Mouse (Mus musculus) adrenal gland (tissue): ENCODE measurements around the gene Sema4a.
"Not testable (repeated sequence)": the region's sequence is repeated elsewhere in the genome, so short reads cannot be mapped to it uniquely, and the experiment has no call there.

Experiments
- intact Hi-C: fragments of 180-260 bp; cut with DNase I; formaldehyde crosslinking; loops from one replicate; pipeline ENCODE4 v1.15.1; 2025

Sema4a gene

DNA sequence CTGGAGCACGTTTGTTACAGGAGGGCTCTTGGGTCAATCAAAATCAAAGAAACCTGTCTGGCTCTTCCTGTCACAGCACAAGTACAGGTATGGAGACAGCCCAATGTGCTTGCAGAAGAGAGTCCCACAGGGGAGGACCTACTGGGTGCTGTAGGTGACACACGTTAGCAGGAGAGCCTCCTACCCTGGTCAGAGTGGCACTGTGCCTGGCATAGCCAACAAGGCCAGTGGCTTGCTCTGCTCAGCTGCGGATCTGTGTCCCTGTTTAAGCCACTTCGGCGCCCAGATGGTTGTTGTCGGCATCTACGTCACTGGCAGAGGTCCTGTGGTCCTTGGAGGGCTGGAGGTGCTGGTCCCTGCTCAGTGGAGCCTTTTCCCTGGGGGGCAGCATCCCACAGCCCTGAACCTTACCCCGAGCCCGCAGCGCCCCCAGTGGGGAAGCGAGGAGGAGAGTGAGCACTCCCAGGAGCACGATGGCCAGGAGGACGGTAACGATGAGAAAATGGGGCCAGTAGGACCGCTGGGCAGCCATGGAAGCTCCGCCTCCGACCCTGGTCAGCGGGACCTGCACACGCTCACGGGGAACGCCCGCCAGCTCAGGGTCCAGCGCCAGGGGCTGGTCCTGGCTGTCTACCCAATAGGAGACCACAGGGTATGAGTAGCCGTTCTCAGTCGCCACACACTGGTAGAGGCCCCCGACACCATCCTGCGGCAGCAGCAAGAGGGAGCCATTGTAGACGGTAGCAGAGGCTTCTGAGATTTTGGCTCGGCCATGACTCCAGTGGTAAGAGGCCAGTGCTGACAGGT is 24.4 kb downstream of the Sema4a start:
- intact Hi-C loops = no loop called here

DNA sequence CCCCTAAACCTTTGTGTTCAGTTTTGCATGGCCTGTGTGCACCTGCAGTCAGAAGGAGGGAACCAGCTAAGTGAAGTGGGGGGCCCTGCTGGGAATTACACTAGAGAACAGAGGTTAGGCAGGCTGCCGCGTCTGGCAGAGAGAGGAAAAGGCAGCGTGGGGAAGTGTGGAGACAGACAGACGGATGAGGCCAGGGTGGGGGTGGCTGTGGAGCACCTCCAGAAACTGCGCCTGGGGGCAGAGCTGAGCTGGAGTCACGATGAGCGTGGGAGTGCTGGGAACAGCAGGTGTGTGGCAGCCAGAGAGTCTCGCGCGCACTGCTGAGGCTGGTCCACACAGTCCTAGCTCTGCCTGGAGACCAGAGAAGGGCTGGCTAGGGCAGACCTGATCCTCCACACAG is 25.5 kb downstream of the Sema4a start:
- intact Hi-C loops = no loop called here

DNA sequence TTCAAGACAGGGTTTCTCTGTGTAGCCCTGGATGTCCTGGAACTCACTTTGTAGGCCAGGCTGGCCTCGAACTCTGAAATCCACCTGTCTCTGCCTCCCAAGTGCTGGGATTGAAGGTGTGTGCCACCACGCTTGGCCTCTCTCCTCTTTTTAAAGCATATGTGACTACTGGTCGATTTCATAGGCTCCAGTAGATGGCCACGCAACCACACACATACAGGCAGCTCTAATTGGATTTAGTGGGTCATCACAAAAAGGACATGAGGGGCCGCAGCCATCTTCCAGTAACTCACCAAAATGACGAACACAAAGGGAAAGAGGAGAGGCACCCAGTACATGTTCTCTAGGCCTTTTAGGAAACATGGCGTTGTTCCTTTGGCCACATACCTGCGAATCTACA is 32.3 kb downstream of the Sema4a start:
- intact Hi-C loops = not testable (repeated sequence)

DNA sequence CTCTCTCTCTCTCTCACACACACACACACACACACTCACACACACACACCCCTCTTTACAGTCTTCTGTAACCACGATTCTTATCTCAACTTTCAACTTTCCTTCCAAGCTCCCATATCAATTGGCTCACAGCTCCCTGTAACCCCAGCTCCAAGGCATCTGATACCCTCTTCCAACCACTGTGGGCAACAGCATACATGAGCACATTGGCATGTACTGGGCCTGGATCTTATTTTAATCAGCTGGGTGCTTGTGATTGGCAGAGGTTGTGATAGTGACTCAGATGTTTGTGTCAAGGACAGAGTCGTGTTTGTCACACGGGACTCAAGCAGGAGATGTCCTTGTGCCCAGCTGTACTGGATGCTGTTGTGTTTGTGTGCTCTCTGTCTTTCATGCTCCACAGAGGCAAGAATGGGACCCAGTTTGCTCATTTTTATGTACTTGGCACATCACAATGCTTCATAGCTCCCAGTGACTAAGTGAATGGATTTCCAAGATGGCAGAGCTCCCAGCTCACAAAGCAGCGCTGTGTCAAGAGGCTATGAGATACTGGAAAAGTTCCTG is 33.6 kb downstream of the Sema4a start:
- intact Hi-C loops = no loop called here

DNA sequence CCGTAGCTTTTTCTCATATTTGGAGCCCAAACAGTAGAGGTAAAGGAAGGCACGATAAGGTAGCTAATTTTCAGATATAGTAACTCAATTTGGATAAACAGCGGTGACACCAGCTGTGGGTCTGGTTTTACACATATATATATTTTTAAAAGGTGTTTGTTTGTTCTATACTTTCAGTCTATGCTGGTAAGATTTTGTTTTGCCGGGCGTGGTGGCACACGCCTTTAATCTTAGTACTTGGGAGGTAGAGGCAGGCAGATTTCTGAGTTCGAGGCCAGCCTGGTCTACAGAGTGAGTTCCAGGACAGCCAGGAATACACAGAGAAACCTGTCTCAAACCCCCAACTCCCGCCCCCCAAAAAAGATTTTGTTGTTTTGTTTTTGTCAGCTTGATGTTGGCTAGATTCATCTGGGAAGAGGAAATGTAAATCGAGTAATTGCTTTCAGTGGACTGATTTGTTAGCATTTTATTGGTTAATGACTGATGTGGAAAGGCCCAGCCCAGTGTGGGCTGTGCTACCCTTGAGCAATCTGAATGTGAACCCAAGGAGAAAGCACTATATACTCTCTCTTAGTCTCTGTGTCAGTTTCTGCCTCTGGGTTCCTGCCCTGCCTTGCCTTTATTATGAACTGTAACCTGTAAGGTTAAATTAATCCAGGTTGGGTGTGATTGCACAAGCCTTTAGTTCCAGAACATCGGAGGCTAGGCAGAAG is 35.1 kb downstream of the Sema4a start:
- intact Hi-C loops = no loop called here

DNA sequence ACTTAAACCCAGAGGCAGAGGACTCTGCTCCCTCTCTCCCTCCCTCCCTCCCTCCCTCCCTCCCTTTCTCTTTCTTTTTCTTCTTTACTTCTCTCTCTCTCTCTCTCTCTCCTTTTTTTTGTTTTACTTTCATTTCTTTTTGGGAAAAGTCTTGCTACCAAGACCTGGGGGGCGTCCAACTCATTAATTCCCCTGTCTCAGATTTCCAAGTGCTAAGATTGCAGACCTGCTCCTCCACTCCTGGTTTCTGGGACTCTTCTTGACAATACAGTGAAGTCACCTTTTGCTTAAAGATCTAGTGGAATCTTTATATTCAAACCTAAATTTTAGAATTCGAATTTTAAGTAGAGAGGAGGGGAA is 35.7 kb downstream of the Sema4a start:
- intact Hi-C loops = no loop called here

DNA sequence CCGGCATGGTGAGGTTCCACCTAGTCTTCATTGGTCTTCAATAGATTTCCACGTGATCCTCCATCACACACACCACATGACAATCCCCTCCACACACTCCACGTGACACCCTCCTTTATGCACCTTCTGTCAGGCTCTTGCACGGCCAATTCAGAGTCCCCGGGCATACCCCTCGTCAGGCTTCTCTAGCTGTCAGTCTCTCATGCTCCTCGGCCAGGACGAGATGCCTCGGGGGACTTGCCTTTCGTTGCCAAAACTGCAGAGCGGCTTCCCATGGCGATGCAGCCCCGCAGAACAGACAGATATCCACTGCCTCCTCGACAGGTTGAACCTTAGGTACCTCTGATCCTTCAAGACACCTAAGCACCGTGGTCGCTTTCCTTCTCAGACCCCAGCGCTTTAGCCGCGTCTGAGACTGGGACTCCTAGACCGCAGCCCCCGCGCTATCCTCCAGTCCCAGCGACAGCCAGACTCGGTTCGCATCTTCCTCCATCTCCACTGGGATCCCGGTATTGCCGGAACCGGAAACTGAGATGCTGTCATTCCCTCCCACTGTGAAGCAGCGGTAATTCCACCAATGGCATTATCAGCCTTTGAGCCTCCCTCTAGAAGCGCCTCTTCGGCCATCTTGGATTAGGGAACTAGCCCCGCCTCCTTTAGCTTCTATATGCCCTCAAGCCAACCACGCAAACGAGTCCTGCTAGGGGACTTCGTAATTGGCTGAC is 36.2 kb downstream of the Sema4a start, which contains the start of gene Slc25a44:
TSS of gene Slc25a44 (minus strand) at position 535 of the 725 bp plus-strand sequence.
- intact Hi-C loops = no loop called here

DNA sequence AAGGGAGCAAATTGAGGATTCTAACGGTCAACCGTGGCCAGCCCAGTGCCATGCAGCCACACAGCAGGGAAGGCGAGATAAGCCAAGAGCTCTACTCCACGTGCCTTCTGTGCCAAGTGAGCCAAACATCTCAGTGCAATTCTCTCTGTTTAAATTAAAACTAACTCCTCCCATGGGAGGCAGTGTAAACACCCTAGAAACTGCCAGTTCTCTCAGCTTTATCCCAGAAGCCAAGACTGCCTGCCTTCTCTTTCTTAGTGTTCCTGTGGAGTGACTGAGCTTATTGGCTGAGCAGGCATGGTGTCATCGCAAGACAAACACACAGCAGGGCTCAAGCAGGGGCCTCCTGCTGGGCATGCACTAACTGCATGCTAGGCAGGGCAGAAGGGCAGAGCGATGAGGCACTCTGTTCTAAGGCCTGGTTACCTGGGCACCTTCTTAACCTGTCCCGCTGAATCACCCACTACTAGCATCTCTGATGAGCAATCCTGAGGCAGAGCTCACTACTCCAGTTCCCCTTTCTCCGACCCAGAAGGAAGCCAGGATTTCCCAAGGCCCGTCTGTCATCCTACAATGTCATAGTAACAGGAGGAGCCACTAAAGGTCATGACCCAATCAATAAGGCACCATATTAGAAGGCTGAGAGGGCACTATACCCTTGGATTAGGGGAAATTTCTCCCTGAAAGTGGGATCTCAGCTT is 38.8 kb downstream of the Sema4a start:
- intact Hi-C loops = no loop called here

DNA sequence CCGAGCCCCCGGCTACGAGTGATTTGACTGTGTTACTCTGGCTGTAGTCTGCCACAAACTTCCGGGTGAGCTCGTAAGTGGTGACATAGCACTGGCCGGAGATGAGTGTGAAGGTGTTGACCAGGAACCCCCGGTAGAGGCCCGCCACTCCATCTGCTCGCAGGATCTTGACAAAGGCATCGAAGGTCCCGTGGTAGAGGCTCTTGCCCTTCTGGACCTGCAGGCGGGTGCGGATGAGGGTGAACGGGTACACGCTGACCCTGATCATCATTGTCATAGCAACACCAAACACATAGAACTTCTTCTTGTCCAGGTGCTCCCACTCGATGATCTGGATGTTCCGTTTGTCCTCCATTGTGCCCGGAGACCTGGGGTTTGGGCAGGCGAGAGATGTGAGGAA is 40.2 kb downstream of the Sema4a start:
- intact Hi-C loops = no loop called here

DNA sequence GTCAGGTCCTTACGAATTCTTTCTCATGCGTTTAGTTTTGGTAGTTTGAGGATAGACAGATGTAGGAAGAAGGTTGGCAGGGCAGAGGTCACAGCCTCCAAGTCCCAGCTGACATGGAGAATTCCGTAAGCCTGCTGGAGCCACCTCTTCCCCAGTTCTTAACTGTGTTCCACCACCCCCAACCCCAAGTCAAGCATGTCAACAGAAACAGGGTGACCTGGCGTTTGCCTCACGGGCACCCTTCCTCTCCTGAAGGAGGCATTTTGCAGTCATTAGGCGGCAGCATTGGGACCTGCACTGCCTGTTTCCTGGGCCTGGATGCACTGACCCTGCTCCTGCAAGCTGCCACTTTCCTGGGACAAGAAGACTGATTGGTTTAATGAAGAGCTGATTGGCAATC is 43.0 kb downstream of the Sema4a start:
- intact Hi-C loops = no loop called here

DNA sequence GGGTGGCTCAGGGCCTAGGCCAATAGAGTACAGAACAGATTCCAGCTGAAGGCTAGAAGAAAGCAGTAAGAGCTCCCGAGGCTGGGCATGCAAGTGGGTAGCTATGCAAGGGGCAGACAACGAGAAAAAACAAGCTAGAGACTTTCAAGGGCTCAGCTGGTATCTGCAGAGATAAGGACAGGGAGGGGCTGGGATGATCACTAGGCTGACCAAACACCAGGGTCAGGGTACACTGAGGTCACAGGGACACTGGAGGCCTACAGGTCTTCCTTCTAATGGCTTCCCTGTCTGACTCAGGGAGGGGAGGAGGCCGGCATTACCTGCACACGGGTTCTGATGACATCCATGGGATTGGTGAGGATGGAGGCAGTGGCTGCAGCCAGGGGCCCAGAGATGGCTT is 45.3 kb downstream of the Sema4a start:
- intact Hi-C loops = no loop called here

DNA sequence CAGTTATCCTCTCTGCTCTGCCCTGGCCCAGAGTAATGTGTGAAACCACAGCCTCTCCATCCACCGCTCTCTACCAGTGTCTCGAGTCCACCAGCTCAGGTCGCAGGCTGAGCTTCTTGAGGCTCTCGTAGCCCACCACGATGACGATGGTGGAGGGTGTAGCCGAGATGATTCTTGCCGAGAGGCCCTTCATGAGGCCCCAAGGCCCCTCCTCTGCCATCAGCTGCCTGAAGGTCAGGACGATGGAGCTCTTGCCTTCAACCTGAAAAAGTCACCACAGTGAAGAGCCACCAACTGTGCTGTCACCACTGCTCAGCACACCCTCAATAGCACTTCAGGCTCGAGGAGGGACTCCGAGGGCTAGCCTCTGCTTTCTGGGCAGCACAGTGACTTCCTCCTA is 48.3 kb downstream of the Sema4a start:
- intact Hi-C loops = no loop called here

DNA sequence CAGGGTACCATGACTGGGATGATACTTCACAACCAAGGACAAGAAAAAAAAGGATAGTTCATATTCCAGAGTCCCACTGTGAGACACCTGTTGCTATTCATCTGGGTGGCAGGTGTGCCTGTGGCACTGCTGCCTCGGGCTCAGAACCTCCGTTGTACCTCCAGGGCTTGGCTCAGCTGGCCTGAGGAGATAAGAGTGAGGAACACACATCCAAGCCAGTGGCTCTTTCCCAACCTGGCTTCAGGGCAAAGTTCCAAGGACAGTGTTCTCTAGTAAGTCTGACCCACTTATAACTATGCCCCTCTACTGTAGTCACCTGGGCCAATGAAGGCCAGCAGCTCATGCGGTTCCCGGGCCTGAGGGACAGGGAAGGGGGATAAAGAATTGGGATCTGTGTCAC is 49.3 kb downstream of the Sema4a start:
- intact Hi-C loops = no loop called here

DNA sequence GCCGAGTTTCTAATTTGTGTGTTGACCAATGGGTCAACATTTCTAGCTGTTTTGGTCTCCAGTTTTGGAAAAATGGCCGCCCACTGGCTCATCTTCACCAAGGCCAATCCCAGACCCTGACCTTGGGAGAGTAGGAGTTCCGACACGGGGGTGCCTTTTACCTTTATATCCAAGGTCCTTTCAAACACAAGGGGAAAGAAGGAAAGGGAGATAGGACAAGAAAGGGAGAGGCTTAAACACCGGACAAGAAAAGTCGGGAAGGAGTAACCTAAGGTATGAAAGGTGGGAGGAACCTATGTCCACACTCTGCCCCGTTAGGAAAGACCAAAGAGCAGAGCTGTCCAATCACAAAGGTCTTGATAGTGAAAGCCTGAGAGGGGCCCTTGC is 50.3 kb downstream of the Sema4a start:
- intact Hi-C loops = no loop called here

DNA sequence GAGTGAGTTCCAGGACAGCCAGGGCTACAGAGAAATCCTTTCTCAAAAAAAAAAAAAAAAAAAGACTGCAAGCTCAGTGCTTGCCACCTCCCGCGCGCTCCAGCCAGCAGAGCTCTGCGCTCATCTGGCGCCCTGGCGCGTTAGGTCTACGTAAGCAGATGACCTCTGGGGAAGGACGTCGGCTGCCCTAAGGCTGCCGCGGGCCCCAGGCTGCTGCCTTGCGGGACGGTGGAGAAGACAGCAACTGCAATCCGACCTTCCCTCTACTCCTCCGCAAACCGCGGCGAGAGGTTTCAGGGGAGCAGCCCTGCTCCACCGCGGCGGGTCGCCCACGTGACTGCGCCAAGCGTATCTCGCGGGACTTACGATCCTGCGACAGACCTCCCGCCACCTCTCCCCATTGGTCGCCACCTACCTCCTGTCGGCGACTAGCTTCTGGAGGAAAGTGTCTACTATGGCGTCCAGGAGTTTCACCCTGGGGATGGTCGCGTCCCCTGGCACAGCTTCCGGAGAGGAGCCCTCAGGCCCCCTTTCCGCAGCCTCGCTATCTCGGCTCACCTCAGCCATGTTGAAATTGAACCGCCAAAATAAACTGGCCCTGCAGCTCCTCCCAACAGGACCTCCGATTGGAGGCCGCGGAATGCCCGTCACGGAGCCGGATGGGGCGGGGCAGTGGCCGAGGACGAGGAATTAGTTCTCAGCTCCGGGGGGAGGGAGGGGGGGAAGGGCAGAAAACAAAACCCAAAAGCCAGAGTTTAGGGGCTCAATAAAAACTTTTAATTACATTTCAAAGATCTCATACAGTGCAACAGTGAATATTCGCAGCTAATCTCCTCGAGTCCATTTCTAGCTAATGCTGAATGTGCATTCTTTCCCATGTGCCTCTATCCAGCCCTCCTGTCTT is 51.0 kb downstream of the Sema4a start, which contains the start of gene Pmf1:
TSS of gene Pmf1 (minus strand) at position 591 of the 904 bp plus-strand sequence.
- intact Hi-C loops = loop anchor here (1.0 to 5.0 kb wide), 2 partner anchors 57 to 117 kb away; no protein-coding TSS in a partner anchor

DNA sequence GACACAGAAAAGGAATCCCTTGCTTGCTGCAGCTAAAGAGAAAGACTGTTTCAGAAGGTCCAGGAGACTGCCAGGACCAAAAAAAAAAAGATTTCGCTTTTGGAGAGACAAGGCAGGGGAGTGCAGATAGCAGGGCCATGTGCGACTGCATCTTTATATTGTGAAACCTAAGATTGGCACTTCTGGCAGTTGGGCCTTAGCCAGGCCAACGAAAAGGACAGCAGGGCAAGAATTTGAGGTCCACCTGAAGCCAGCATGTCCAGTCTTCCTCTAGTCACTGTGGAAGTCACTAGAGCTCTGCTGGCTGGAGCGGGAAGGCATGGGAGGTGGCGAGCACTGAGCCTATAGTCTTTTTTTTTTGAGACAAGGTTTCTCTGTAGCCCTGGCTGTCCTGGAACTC is 52.0 kb downstream of the Sema4a start:
- intact Hi-C loops = loop anchor here (1.0 to 5.0 kb wide), 2 partner anchors 58 to 118 kb away; no protein-coding TSS in a partner anchor

DNA sequence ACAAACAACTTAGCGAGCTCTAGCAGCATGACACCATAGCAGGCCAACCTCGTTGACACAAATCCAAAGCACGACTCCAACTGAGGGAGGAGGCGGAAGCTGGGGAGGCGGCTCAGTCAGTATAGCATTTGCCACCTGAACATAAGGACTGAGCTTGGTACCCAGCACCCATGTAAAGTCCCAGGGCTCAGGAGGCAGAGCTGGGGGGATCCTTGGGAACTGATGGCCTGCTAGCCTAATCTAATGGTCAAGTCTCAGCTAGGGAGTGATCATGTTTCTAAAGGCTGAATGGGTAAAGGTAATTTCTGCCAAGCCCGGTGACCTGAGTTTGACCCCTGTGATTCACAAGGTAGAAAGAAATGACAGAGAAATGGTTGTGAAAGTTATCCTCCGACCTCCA is 53.5 kb downstream of the Sema4a start:
- intact Hi-C loops = loop anchor here (5.0 kb wide), 1 partner anchor 120 kb away; no protein-coding TSS in a partner anchor

DNA sequence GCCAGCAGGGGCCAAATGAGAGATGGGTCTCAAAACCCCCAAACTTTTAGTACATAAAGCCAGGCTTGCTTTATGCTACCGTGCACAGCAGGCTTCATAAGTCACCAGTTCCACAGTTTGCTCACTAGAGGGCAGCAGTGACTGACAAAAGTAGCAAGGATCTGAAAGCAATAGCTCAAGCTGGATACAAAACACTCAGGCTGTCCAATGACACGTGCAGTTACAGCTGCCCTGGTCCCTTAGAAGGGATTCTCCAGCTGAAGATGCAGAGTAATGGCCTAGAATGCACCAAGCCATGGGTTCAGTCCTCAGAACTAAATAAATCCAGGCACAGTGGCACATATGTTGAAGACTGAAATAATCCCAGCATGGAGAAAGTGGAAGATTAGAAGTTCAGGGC is 53.9 kb downstream of the Sema4a start:
- intact Hi-C loops = loop anchor here (5.0 kb wide), 1 partner anchor 120 kb away; no protein-coding TSS in a partner anchor

DNA sequence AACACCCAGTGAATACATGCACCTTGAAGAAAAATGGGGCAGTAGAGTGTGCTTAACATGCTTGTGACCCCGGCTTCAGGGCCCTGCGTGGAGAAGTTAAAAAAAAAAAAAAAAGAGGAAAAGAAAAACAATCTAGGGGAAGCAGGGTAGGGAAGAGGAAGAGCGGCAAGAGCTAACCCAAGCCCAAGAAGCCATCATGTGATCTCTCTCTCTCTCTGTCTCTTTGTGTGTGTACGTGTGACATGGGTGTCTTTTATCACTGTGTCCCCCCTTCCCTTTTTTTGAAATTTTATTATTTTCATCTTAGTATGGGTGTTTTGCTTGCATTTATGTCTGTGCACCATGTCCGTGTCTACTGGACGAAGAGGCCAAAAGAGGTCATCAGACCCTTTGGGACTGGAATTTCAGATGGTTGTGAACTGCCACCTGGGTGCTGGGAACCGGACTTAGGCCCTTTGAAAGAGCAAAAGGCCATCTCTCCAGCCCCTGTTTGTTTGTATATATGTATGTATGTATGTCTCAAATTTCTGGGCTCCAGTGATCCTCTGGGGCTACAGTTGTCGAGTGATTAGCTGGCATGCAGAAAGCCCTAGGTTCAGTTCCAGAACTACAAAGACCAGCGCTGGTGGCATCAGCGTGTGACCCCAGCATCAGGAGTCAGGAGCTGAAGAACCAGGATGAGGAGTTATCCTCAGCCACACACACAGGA is 57.3 kb downstream of the Sema4a start:
- intact Hi-C loops = no loop called here
